Mouse (Mus musculus): ENCODE data around the gene Hist3h2ba. TPM values are rescaled to one million over a fixed set of nuclear protein-coding genes. Genes with fewer than 3 reads are reported as not detected.

Gene Hist3h2ba
- total and polyA plus RNA-seq, 2 experiments: 0.37 TPM; not detected in 1

GRCm38 (mm10) chr11:58965001-58965760 is 16.5 kb downstream of the Hist3h2ba start:
- TF ChIP-seq POLR2A (IDR thresholded peaks at IDR 0.05; ENCODE audit: extremely low read depth, insufficient read depth, low read length): no peak
- TF ChIP-seq CTCF (IDR thresholded peaks at IDR 0.05; ENCODE audit: low read depth, low read length): no peak
- H3K36me3 ChIP-seq (ENCODE audit: control insufficient read depth, insufficient read depth, low read length): no peaks in the 10 kb centered on the region
- no peaks in the 10 kb centered on the region; the same call in 1 of the 2 replicates for H3K4me1 ChIP-seq (ENCODE audit: control insufficient read depth, insufficient read depth, low read length)
- DNase-seq (ENCODE audit: extremely low read depth, low read depth, low spot score): no peak
- 56% methylated on average over 12 of the region's 12 CpGs for WGBS
- H3K27ac ChIP-seq (replicated peaks; ENCODE audit: insufficient read depth, low read depth, low read length): no peak overlapping the region
- H3K9ac ChIP-seq (ENCODE audit: low read depth, low read length): no peak overlapping the region
- no peaks in the 10 kb centered on the region for H3K79me2 ChIP-seq (ENCODE audit: control insufficient read depth, insufficient read depth, low read length)
- H3K4me3 ChIP-seq (ENCODE audit: insufficient read depth, low read depth, low read length): no peak overlapping the region
- 0 out of 2 replicates have a peak, but pooled peaks cover 5% of the 10 kb centered on the region for H3K27me3 ChIP-seq (ENCODE audit: control insufficient read depth, insufficient read depth, low read length)

GRCm38 (mm10) chr11:58967346-58967745 is 18.6 kb downstream of the Hist3h2ba start:
- H3K27me3 ChIP-seq (ENCODE audit: control insufficient read depth, insufficient read depth, low read length): no peaks in the 10 kb centered on the region
- no peak overlapping the region for H3K9ac ChIP-seq (ENCODE audit: low read depth, low read length)
- no peaks in the 10 kb centered on the region for H3K36me3 ChIP-seq (ENCODE audit: control insufficient read depth, insufficient read depth, low read length)
- WGBS: 100% methylated on average over 1 of the region's 1 CpGs
- H3K4me3 ChIP-seq (ENCODE audit: insufficient read depth, low read depth, low read length): no peak overlapping the region
- H3K27ac ChIP-seq (replicated peaks; ENCODE audit: insufficient read depth, low read depth, low read length): no peak overlapping the region
- DNase-seq (ENCODE audit: extremely low read depth, low read depth, low spot score): peak; percentile 41
- H3K79me2 ChIP-seq (ENCODE audit: control insufficient read depth, insufficient read depth, low read length): no peaks in the 10 kb centered on the region
- no peaks in the 10 kb centered on the region for H3K4me1 ChIP-seq (ENCODE audit: control insufficient read depth, insufficient read depth, low read length)
- TF ChIP-seq POLR2A (IDR thresholded peaks at IDR 0.05; ENCODE audit: extremely low read depth, insufficient read depth, low read length) (no peak), CTCF (IDR thresholded peaks at IDR 0.05; ENCODE audit: low read depth, low read length) (no peak)

GRCm38 (mm10) chr11:58968551-58968950 is 19.8 kb downstream of the Hist3h2ba start:
- no peak for TF ChIP-seq POLR2A (IDR thresholded peaks at IDR 0.05; ENCODE audit: extremely low read depth, insufficient read depth, low read length)
- no peak for TF ChIP-seq CTCF (IDR thresholded peaks at IDR 0.05; ENCODE audit: low read depth, low read length)
- H3K27me3 ChIP-seq (ENCODE audit: control insufficient read depth, insufficient read depth, low read length): no peaks in the 10 kb centered on the region
- no peak overlapping the region for H3K27ac ChIP-seq (replicated peaks; ENCODE audit: insufficient read depth, low read depth, low read length)
- no peak for DNase-seq (ENCODE audit: extremely low read depth, low read depth, low spot score)
- no peak overlapping the region for H3K4me3 ChIP-seq (ENCODE audit: insufficient read depth, low read depth, low read length)
- WGBS: 71% methylated on average over 7 of the region's 7 CpGs
- no peaks in the 10 kb centered on the region for H3K4me1 ChIP-seq (ENCODE audit: control insufficient read depth, insufficient read depth, low read length)
- H3K36me3 ChIP-seq (ENCODE audit: control insufficient read depth, insufficient read depth, low read length): no peaks in the 10 kb centered on the region
- H3K79me2 ChIP-seq (ENCODE audit: control insufficient read depth, insufficient read depth, low read length): no peaks in the 10 kb centered on the region
- H3K9ac ChIP-seq (ENCODE audit: low read depth, low read length): no peak overlapping the region

GRCm38 (mm10) chr11:58969027-58969426 is 20.3 kb downstream of the Hist3h2ba start:
- no peaks in the 10 kb centered on the region for H3K27me3 ChIP-seq (ENCODE audit: control insufficient read depth, insufficient read depth, low read length)
- no peak overlapping the region for H3K27ac ChIP-seq (replicated peaks; ENCODE audit: insufficient read depth, low read depth, low read length)
- H3K4me3 ChIP-seq (ENCODE audit: insufficient read depth, low read depth, low read length): no peak overlapping the region
- no peaks in the 10 kb centered on the region for H3K4me1 ChIP-seq (ENCODE audit: control insufficient read depth, insufficient read depth, low read length)
- no peak for DNase-seq (ENCODE audit: extremely low read depth, low read depth, low spot score)
- H3K9ac ChIP-seq (ENCODE audit: low read depth, low read length): no peak overlapping the region
- no peaks in the 10 kb centered on the region for H3K79me2 ChIP-seq (ENCODE audit: control insufficient read depth, insufficient read depth, low read length)
- no peaks in the 10 kb centered on the region for H3K36me3 ChIP-seq (ENCODE audit: control insufficient read depth, insufficient read depth, low read length)
- 23% methylated on average over 8 of the region's 8 CpGs for WGBS
- no peak for TF ChIP-seq CTCF (IDR thresholded peaks at IDR 0.05; ENCODE audit: low read depth, low read length)
- no peak for TF ChIP-seq POLR2A (IDR thresholded peaks at IDR 0.05; ENCODE audit: extremely low read depth, insufficient read depth, low read length)

- Histone ChIP-seq H3K27ac (replicated peaks; ENCODE audit: insufficient read depth, low read depth, low read length) (no peak overlapping the region), H3K4me3 (ENCODE audit: insufficient read depth, low read depth, low read length) (no peak overlapping the region), H3K4me1 (ENCODE audit: control insufficient read depth, insufficient read depth, low read length) (no peaks in the 10 kb centered on the region), H3K27me3 (ENCODE audit: control insufficient read depth, insufficient read depth, low read length) (no peaks in the 10 kb centered on the region), H3K79me2 (ENCODE audit: control insufficient read depth, insufficient read depth, low read length) (no peaks in the 10 kb centered on the region), H3K36me3 (ENCODE audit: control insufficient read depth, insufficient read depth, low read length) (no peaks in the 10 kb centered on the region), H3K9ac (ENCODE audit: low read depth, low read length) (no peak overlapping the region)
- DNase-seq (ENCODE audit: extremely low read depth, low read depth, low spot score): no peak
- 73% methylated on average over 6 of the region's 6 CpGs for WGBS
- no peak for TF ChIP-seq CTCF (IDR thresholded peaks at IDR 0.05; ENCODE audit: low read depth, low read length)
- no peak for TF ChIP-seq POLR2A (IDR thresholded peaks at IDR 0.05; ENCODE audit: extremely low read depth, insufficient read depth, low read length)
Measured at GRCm38 (mm10) chr11:58969659-58970058, 20.9 kb downstream of the Hist3h2ba start.
